Mouse (Mus musculus) MEL (cell line): Measurements from ENCODE around the gene Foxb2.

Experiments used
- CTCF ChIP-seq, 3 experiments: IDR thresholded peaks in 2 of 3; conservative IDR thresholded peaks in 1 of 3; 2 replicates each; pipeline ENCODE4 v1.5.1; 2011 to 2012; ENCODE audit warnings: low read length in 3 of 3, low read depth in 2 of 3, mild to moderate bottlenecking in 2 of 3, improper control_type of control experiment in 1 of 3, inconsistent platforms in 1 of 3, mixed read lengths in 1 of 3, moderate library complexity in 1 of 3; ENCODE audit not compliant: control insufficient read depth in 1 of 3, insufficient read depth in 1 of 3, poor library complexity in 1 of 3, severe bottlenecking in 1 of 3
- EP300 ChIP-seq, 2 experiments: IDR thresholded peaks; 2 replicates each; pipeline ENCODE4 v1.6.1; 2011; ENCODE audit warnings: improper control_type of control experiment in 2 of 2, low read length in 2 of 2, low read depth in 1 of 2, mild to moderate bottlenecking in 1 of 2
- MAFK ChIP-seq: IDR thresholded peaks from 2 replicates; pipeline ENCODE4 v1.6.1; 2011; ENCODE audit warnings: low read depth, mild to moderate bottlenecking, low read length, improper control_type of control experiment, borderline replicate concordance
- POLR2A ChIP-seq, 2 experiments: IDR thresholded peaks; 2 replicates each; pipeline ENCODE4 v1.6.1; 2011 to 2012; ENCODE audit warnings: low read length in 2 of 2, mild to moderate bottlenecking in 2 of 2, control low read depth in 1 of 2, improper control_type of control experiment in 1 of 2, low read depth in 1 of 2, moderate library complexity in 1 of 2; ENCODE audit not compliant: control insufficient read depth in 1 of 2, insufficient read depth in 1 of 2, poor library complexity in 1 of 2
- TBP ChIP-seq: IDR thresholded peaks from 2 replicates; pipeline ENCODE4 v1.8.0; 2011; ENCODE audit warnings: low read depth, low read length, improper control_type of control experiment
- USF2 ChIP-seq, 2 experiments: IDR thresholded peaks; 2 replicates each; pipeline ENCODE4 v1.6.1; 2011 to 2012; ENCODE audit warnings: improper control_type of control experiment in 2 of 2, low read length in 2 of 2, borderline replicate concordance in 1 of 2, inconsistent platforms in 1 of 2, low read depth in 1 of 2, mild to moderate bottlenecking in 1 of 2; ENCODE audit not compliant: insufficient read depth in 1 of 2
- ZMIZ1 ChIP-seq: IDR thresholded peaks from 2 replicates; pipeline ENCODE4 v1.6.1; 2012; ENCODE audit warnings: low read depth, mild to moderate bottlenecking, inconsistent platforms, low read length, improper control_type of control experiment, moderate library complexity

DNA sequence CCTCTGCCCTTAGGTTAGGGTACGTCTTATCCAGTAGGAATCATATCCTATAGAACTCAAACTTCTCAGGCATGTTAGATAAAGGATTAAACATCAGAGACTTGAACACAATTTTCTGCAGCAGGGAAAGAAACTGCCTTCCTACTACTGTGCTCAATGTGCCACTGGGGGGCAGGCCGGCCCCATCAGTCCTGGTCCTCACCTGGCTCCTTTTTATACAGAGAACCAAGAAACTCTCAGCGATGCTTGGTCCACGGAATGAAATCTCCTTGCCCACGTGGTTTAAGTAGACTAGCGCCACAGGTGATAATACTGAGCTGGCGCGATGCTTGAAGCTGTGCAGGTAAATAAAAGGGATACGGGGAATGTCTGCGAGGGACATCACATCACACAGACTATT is 26.1 kb upstream of the Foxb2 start:
- TF ChIP-seq ZMIZ1 = no peak
- TF ChIP-seq TBP = no peak
- no peak for TF ChIP-seq CTCF (IDR thresholded peaks at IDR 0.05 in 2 of 3, conservative IDR thresholded peaks at IDR 0.05 in 1 of 3; ENCODE audit: control insufficient read depth in 1 of 3, insufficient read depth in 1 of 3, low read depth in 2 of 3, low read length in 3 of 3, poor library complexity in 1 of 3, severe bottlenecking in 1 of 3)
- TF ChIP-seq POLR2A (IDR thresholded peaks at IDR 0.05; ENCODE audit: control insufficient read depth in 1 of 2, insufficient read depth in 1 of 2, low read depth in 1 of 2, low read length in 2 of 2, poor library complexity in 1 of 2) = no peak
- no peak for TF ChIP-seq MAFK
- TF ChIP-seq USF2 (IDR thresholded peaks at IDR 0.05; ENCODE audit: borderline replicate concordance in 1 of 2, insufficient read depth in 1 of 2, low read depth in 1 of 2, low read length in 2 of 2) = no peak
- no peak for TF ChIP-seq EP300 (IDR thresholded peaks at IDR 0.05; ENCODE audit: low read depth in 1 of 2, low read length in 2 of 2)
